Mouse (Mus musculus) heart, postnatal 25 days (tissue): ENCODE measurements around the gene Ebpl. TPM values are rescaled to one million over a fixed set of nuclear protein-coding genes. Genes with fewer than 3 reads are reported as not detected.

Source experiments
- DNase-seq: peaks from one replicate; pipeline ENCODE4 v3.0.0; 2022; ENCODE audit warnings: low spot score
- intact Hi-C: fragments of 180-260 bp; cut with DNase I; formaldehyde crosslinking; loops from one replicate; pipeline ENCODE4 v1.15.1; 2025
- total RNA-seq, 2 experiments: library from RNA; stranded (reverse); gene quantifications; 2 replicates each; pipeline ENCODE4 v1.2.3; 2021

Gene Ebpl
- total RNA-seq = 1 to 10 TPM; 1.3 TPM

DNA sequence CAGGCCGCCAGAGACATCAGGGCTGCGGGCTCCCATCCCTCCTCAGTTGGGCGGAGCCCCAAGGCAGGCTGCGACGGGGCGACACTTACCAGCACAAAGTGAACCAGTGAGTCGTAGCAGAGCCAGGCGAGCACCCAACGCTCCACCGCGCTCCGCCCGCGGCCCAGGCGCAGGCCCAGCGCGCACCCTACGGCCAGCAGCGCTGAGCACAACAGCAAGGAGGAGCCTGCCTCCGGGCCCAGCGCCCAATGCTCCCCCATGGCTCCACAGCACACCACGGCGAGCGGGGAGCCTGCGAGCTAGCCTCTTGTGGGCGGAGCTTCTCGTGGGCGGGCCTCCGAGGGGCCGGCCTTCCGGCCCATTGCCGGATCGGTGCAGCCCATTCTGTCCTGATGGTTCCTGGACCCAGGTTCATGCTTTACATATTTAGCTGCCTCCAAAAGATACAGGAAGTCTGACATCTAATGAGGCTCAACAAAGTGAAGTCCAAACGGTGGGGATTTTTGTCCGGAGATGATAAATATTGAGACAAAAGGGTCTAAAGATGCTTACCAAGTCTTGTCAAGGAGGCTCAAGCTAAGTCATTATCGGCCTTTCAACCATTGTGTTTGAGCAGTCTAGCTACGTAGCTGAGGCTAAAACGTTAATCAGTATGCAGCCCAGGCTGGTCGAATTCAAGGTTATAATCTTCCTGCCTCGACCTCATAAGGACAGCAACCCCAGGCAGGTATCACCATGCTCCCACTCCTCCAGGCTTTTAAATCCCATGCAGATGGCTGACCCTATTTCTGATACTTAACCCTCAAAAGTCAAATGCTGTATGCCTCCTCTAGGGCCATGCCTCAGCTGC is at the start of gene Ebpl:
Gene Ebpl, minus strand, starts transcription at position 309 of the 850 bp plus-strand sequence.
- intact Hi-C loops = loop anchor here (10.0 kb wide), 1 partner anchor 134 kb away; no protein-coding TSS in a partner anchor
- DNase-seq = peak; percentile 86

DNA sequence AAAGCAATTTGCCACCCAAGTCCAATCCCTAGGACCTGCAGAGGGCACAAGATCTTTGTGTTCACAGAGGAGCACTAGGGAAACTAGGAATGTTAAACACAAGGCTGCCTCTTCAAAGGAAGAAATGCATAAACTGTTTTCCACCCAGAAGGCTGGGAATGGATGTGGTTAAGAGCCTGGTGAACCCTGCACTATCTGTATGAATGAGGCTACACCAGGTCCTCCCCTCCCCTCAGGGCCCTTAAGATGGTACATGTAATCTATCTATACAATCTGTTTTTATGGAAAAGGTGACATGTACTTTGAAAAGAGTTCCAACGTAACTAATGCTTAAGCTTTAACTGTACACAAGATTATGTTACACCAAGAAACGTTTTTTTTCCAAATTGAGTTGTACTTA is 49.8 kb upstream of the Ebpl start:
- intact Hi-C loops = no loop called here
- no peak for DNase-seq

DNA sequence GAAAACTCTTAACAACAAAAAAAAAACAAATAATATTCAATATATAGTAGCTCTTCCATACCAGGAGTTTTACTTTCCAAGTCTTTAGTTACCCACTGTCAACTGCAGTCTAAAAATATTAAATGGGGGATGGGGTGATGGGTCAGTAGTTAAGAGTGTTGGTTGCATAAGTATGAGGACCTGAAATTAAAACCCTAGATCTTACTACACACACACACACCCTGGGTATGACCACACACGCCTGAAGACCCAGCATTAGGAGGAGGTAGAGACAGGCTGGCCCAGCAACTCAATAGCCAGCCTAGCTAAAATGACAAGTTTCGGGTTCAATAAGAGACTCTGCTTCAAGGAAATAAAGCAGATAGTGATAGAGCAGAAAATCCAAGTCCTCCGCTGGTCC is 46.8 kb upstream of the Ebpl start:
- DNase-seq = no peak
- intact Hi-C loops = no loop called here

DNA sequence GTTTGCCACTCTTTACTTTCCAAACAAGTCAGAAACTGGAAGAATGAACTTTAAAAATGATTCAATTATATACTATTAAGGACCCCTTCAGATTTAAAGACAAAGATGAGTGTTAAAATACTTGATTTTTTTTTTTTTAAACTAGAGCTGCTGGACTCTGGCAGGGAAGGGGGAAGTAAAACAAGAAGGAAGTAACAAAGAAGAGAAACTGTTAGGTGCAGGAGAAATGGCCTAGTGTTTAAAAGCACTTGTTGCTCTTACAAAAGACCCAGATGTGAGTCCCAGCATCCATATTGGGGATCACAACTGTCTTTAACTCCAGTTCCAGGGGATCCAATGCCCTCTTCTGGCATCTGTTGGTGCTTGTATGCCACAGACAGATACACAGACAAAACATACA is 45.5 kb upstream of the Ebpl start:
- intact Hi-C loops = no loop called here
- no peak for DNase-seq

DNA sequence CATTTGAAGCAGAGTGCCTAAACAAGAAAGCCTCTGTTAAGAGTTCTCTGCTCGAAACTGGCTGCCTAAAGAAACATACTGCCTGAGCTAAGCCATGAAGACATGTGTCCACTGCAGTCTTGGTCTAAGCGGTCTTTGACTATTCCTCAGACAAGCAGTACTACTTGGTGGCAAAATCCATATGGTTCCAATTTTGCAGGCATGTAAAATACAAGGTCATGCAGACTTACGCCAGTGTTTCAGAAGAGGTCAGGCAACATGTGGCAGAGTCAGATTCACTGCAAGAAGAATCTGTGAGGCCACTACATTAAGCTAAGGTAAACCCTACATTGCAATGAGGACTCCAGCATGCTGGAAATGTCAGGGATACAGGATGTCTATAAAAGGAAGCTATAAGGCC is 44.7 kb upstream of the Ebpl start:
- intact Hi-C loops = no loop called here
- DNase-seq = no peak

DNA sequence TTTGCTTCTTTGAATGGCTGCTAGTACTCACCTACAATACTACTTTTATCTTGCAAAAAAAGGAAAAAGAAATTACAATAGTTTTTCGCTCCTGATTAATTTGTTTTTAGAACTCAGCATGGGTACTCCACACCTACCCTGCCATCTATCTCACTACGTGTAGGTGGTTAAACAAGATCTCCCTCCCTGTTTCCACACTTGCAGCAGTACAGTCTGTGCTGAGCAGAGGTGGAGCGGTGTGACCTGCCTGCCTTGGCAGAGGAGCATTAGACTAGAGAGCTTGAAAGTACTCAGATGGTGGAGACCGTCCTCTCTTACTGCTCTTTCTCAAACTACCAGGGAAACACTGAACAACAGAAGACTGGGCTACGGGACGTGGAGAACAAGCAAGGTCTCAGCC is 34.5 kb upstream of the Ebpl start:
- no peak for DNase-seq
- intact Hi-C loops = loop anchor here (5.0 kb wide), 1 partner anchor 43 kb away; the partner anchor contains the start of gene Kpna3

DNA sequence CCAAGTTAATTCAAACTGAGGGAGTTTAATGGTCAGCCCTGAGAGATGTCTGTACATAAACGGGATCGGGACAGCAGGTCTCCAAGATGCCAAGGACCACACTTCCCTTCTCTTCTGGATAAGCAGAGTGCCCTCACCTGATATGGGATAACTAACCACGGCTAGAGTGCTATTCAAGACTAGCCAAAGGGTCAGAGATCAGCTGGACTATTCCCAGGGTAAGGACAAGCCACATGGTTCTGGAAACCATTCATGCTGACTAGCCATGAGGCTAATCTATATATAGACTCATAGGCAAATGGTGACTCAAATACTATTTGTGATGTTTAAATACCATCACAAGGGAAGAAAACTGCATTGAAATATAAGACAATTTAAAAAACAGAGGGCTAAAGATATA is 30.3 kb upstream of the Ebpl start:
- no peak for DNase-seq
- intact Hi-C loops = no loop called here

DNA sequence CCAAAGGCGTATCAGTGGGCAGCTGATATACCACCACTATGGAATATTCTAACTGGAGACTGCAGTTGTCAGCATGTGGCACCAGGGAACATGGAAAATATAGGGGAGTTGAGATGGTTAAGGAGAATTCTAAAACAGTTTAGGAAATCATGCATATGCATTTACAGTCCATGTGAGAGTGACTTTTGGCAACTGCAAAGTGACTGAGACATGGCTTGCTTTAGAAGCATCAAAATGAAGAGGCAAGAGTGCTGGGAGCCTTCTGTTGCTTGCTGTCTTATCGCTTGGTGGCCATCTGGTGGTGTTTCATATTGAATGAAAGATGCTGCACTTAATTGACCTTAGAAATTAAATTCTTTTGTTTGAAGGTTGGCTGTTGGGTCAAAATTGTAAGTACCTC is 7.1 kb upstream of the Ebpl start:
- intact Hi-C loops = loop anchor here (10.0 kb wide), 1 partner anchor 128 kb away; no protein-coding TSS in a partner anchor
- DNase-seq = no peak

DNA sequence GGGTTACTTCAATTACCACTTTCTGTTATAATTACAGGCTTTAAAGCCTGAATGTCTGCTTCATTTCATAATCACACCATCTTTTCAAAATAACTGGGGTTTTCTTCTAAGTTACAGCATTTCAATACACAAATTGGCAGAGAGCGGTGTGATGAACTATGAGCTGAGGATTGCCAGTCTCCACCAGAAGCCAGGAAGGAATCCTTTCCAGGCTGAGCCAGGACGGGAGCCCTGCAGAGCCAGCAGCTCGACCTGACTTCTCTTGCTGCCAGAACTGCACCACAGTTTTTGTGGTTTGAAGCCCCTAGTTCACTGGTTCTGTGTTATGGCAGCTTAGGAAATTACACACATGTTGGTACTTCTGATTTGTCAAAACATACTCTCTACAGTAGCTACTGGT is 4.4 kb upstream of the Ebpl start:
- intact Hi-C loops = loop anchor here (10.0 kb wide), 1 partner anchor 130 kb away; no protein-coding TSS in a partner anchor
- no peak for DNase-seq

DNA sequence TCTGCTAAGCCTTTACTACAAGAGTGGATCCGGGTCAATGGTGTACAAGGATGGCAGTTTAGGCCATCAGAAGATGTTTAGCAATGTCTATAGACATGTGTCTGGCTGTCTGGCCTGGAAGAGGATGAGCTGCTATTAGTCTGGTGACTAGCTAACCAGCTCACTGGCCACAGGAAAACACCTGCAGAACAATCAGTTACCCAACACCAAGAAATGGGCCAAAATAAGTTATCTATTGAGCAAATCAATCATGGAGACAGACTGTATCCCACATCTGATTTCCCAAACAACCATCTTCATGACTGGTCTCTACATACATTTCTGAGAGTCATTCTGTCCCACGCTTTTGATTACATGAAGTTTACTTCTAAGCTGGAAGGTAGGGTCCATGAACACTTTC is 3.5 kb upstream of the Ebpl start:
- DNase-seq = no peak
- intact Hi-C loops = loop anchor here (10.0 kb wide), 1 partner anchor 131 kb away; no protein-coding TSS in a partner anchor

DNA sequence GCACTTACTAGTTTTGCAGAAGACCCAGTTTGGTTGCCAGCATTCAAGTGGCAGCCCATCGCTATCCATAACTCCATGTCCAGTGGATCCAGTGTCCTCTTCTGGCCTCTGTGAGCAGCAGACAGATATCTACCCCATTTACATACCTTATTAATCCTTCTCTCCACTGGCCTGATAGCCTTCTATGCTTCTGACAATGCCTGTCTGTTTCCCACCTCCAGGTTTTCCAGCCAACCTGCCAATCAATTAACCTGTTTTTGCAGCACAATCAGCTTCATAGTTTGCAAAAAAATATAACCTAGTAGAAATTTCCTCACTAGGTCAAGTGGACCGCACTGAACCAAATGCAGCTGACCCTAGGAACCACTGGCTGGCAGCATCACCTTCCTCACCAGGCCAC is 2.0 kb upstream of the Ebpl start:
- no peak for DNase-seq
- intact Hi-C loops = loop anchor here (10.0 kb wide), 1 partner anchor 133 kb away; no protein-coding TSS in a partner anchor

DNA sequence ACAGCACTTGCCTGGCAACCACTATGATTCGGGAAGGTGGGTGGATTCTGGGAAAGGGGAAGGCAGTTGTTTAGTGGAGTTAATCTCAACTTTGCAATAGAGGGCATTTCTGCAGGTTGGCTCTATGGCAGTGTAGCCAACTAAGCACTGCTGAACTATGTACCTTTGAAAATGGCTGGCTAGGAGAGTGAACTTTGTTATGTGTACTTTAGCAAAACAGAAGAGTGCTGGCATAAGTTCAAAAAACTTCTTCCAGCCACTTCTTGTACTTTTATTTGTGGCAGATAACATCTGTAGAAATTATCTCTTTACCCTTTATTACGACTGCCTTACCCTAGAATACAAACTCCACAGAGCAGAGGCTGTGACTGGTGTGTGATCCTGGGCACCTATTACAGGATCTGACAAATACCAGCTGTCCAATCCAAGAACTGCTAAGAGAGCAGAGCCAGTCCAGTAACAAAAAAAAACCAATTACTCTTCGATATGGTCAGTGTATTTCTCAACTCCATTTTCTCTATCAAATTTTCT is 807 bp upstream of the Ebpl start:
- intact Hi-C loops = loop anchor here (10.0 kb wide), 1 partner anchor 134 kb away; no protein-coding TSS in a partner anchor
- DNase-seq = no peak

DNA sequence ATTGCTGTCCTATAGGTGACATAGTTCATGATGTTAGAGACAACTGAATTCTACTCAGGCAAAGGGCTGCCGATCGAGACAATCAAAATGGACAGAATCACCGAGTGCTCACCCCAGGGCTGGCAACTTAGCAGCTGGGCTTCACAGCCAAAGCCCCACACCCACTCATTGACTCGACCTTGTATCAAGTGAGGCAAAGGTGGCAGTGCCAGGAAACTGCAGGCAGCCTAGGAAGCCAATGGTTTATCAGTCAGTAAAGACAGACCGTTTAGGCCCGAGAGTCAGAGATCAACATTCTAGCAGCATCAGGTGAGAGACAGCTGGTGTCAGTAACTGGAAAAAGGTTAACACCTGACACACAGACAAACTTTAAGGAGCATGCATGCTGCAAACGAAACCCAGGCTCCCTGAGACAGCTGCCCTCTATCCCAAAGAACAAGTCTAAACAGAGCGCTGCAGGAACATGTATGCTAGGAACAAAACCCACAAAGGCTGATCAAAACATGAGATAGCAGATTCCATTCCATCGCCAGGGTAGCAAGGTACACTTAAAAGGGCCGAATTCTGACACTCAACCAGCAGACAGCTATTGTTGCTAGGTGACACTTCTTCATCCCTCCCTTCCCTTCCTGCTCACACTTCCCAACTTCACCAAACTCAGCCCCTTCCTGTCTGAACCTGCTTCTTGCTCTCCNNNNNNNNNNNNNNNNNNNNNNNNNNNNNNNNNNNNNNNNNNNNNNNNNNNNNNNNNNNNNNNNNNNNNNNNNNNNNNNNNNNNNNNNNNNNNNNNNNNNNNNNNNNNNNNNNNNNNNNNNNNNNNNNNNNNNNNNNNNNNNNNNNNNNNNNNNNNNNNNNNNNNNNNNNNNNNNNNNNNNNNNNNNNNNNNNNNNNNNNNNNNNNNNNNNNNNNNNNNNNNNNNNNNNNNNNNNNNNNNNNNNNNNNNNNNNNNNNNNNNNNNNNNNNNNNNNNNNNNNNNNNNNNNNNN is 5.7 kb downstream of the Ebpl start:
- intact Hi-C loops = loop anchor here (5.0 kb wide), 1 partner anchor 83 kb away; the partner anchor contains the start of gene Kpna3
- DNase-seq = no peak

DNA sequence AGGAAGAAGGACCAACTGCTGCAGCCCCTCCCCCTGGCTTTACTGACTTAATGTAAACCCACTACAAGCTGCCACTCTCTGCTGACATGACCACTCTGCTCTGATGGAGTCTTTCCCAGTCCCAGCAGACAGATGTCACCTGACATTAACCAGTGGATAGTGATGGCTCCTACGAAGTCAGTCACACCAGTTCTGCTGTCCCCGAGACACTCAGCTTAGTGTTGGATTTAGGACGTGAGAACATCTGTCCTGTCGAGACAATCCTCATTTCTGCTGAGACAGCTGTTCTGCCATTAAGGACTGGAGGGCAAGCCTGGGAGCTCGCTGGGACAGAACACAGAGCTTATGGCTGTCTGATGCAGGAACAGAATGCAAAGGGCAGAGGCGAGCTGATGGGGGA is 9.4 kb downstream of the Ebpl start:
- no peak for DNase-seq
- intact Hi-C loops = no loop called here

DNA sequence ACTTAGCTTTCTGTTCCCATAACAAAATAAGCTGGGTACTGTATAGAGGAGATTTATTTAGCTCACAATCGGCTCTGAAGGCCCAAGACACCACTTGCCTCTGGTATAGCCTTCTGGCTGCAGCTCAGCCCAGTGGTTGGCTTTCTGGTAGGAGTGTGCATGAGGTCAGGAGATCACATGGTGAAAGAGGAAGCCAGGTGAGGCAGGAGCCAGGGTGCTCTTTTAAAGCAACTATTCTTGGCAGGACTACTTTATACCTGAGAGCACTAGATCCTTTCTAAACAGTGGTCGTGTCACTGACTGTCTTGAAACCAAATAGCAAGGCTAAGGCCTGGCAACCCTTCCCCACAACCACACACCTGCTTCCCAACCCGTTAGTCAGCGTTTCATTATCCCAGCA is 10.4 kb downstream of the Ebpl start:
- DNase-seq = no peak
- intact Hi-C loops = no loop called here

DNA sequence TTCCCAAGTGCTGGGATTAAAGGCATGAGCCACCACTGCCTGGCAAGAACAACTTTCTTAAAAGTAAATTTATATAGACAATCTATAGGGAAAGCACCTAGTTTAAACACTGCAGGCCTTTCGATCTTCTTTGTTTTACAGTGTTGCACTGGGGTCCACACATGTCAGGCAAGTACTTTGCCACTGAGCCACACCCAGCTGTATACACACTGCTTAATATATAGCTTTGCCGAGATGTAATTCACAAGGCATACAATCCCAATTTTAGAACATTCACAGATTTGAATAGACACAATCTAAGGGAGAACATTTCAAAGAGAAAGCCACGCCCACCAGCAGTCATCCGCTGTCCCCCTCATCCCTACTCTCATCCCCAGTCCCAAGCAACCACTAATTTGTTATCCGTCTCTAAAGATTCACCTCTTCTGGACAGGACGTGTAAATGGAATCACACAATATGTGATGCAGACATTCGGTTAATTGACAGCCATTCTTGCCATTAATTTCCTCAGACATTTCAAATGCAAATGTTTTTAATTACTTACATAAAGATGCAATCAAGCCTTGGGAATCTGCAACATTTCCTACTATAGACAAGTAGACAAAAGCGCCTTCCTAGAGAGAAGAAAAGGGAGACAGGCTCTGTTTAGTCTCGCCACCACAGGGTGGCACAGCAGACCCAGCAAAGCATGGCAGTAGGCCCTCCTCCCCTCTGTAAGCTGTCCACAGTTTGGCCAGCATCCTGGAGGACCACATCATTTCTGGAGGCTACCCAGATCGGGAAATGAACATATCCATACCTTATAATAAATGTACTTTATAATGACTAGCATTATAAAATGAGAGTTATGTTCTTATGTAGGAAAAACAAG is 13.2 kb downstream of the Ebpl start:
- intact Hi-C loops = no loop called here
- DNase-seq = no peak

DNA sequence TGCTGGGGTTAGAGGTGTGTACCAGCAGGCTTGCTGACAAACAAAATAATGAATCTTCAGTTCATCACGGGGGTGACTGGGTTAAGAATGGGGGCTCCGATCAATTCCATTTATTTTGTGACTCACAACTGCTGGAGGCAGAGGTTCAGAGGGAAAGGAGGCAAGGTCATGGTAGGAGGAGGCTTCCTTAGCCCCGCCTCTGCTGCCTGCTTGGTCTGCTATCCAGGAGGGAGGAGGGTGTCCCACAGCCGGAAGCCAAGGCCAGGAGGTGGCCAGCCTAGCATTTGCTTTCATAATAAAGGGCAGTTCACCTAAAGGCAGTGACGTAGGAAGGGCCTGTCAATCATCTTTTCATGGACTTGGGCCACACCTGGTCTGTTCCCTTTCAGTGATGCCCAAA is 15.6 kb downstream of the Ebpl start:
- DNase-seq = no peak
- intact Hi-C loops = no loop called here

DNA sequence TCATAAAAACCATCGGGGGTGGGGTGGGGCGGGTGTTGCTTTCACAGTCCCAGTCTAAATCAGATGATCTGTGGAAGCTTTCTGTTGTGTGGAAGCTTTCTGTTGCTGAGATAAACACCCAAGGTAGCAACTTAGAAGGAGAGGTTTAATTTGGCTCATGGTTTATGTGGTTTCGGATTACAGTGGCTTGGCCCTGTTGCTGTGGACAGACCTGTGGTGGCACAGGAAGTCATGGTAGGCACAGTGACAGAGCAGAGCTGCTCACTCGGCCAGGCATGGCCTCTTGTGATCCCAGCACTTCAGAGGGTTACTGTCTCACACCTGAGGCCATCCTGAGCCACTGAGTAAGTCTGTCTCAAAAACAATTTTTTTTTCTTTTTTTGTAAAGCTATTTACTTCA is 20.9 kb downstream of the Ebpl start:
- DNase-seq = no peak
- intact Hi-C loops = loop anchor here (10.0 kb wide), 2 partner anchors 835 to 1115 kb away; partner anchors contain the start of gene Gucy1b2

DNA sequence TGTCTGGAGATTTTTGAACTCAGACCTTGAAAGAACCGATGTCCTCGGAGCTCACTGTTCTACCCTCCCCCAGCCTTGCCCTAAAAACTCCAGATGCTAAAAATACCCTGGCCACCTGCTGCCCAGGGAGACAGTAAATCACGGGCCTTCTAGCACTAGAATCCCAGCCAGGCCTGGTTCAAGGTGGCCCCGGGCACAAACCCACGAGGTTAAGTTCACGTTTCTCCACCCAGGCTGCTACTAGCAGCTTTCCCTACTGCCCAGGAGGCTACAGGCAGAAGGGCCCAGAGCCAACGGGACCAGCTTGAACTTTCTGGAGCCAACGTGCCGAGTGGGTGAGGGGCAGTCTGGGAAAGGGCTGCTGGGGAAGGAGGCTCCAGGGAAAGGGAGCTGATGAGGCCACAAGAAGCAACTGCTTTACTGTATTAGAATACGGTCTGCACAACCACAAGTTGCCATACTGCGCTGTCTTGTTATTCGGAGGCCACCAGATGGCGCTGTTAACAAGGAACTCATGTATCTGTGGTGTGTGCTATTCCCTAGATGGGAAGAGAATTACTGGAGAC is 29.2 kb downstream of the Ebpl start:
- intact Hi-C loops = loop anchor here (1.0 to 10.0 kb wide), 4 partner anchors 108 to 1124 kb away; partner anchors contain the start of genes Gucy1b2 and Kpna3
- DNase-seq = peak; percentile 32
